Comparison of ENCODE assay signal across 11 mouse cellular contexts in the genomic region with DNA sequence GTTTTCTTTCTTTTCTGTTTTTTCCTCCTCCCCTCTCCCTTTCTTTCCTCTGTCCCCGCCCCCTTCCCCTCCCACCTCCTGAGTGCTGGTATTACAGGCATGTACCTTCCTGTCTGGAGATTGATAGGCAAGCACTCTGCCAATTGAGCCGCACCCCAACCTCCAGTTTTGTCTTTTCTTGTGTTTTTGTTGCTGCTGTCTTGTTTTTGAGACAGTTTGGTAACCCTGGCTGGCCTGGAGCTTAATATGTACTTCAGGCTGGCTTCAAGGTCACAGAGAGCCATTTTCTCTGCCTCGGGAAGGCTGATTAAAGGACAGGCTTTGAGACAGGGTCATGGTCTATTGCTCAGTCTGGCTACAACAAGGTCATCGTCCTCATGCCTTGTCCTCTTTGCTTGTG. TPM values are rescaled to one million over a fixed set of nuclear protein-coding genes. Genes with fewer than 3 reads are reported as not detected.
A peak's percentile ranks its signal among the peaks of the same experiment; 100 is the strongest.
DNase-seq lines count a peak whose midpoint lies in the region; ATAC-seq and TF ChIP-seq lines count a peak whose summit lies in the region.
"Had no signal": no experiment of that assay in that cellular context is flagged by ENCODE, and none has a peak within 500 bp of the region (broad histone marks: within the 10 kb centered on the region; RNA-seq: fewer than 3 reads in every experiment).

No protein-coding gene starts in this region.

- H3K36me3 ChIP-seq in megakaryocyte, embryonic 14.5 days (replicated peaks; ENCODE audit: low read length), result peaks cover 39% of the 10 kb centered on the region
- H3K36me3 ChIP-seq in liver, adult 2 months (ENCODE audit: control insufficient read depth, insufficient read depth, low read length), result peaks cover 4% of the 10 kb centered on the region

- H3K4me1 ChIP-seq in megakaryocyte, embryonic 14.5 days, result peaks cover 53% of the 10 kb centered on the region
- peaks cover 23% of the 10 kb centered on the region for H3K4me1 ChIP-seq in liver, adult 2 months (ENCODE audit: control insufficient read depth, insufficient read depth, low read length)

- DNase-seq in adrenal gland, adult (ENCODE audit: inconsistent age in 2 of 2, low spot score in 1 of 2), result peak; percentile 74 to 92
- no peak for DNase-seq in adrenal gland, postnatal 4 days (ENCODE audit: low spot score in 2 of 2)
- DNase-seq in adrenal gland, postnatal 36 days, result peak; percentile 57 to 60
- peak; percentile 91 for DNase-seq in liver, adult 2 months (ENCODE audit: extremely low read depth, low read depth, low spot score)
- DNase-seq in left cerebral cortex, adult 2 months (ENCODE audit: extremely low spot score in 1 of 2, low spot score in 2 of 2), result no peak
- DNase-seq in layer of hippocampus, postnatal 14 days (ENCODE audit: low spot score in 2 of 2), result no peak
- DNase-seq: cerebellum, adult 11-12 months; liver, embryonic 13.5 days had no signal

- WGBS in liver, adult 2 months, result 46% methylated on average over 4 of the region's 4 CpGs

- no peaks in the 10 kb centered on the region for H3K9me3 ChIP-seq in megakaryocyte, embryonic 14.5 days
- H3K9me3 ChIP-seq: liver, embryonic 13.5 days had no signal

- H3K79me2 ChIP-seq in liver, adult 2 months (ENCODE audit: control insufficient read depth, insufficient read depth, low read length), result peaks cover 41% of the 10 kb centered on the region

- intact Hi-C loops in left cerebral cortex, adult 2 months (cut with DNase I), result no loop called here

- H3K9ac ChIP-seq in liver, adult 2 months (ENCODE audit: low read depth, low read length), result no peak overlapping the region
- H3K9ac ChIP-seq: liver, embryonic 13.5 days had no signal

- peak overlapping the region; percentile 67 for H3K4me3 ChIP-seq in megakaryocyte, embryonic 14.5 days (replicated peaks)
- H3K4me3 ChIP-seq in liver, adult 2 months (ENCODE audit: insufficient read depth, low read depth, low read length), result no peak overlapping the region
- no peak overlapping the region for H3K4me3 ChIP-seq in left cerebral cortex, adult 2 months
- H3K4me3 ChIP-seq: liver, embryonic 13.5 days; midbrain, embryonic 10.5 days had no signal

- no peak for TF ChIP-seq CTCF in liver, adult 2 months (IDR thresholded peaks at IDR 0.05; ENCODE audit: low read depth, low read length)
- no peak for TF ChIP-seq CTCF in left cerebral cortex, adult 2 months (IDR thresholded peaks at IDR 0.05)

- no peak for ATAC-seq in megakaryocyte, adult 5-6 weeks (ENCODE audit: poor library complexity, severe bottlenecking)

- no peak for TF ChIP-seq POLR2A in liver, adult 2 months (IDR thresholded peaks at IDR 0.05; ENCODE audit: extremely low read depth, insufficient read depth, low read length)

- H3K27ac ChIP-seq in liver, adult 2 months (replicated peaks; ENCODE audit: insufficient read depth, low read depth, low read length), result peak overlapping the region; percentile 89
- H3K27ac ChIP-seq in left cerebral cortex, adult 2 months, result no peak overlapping the region
- H3K27ac ChIP-seq: liver, embryonic 13.5 days; midbrain, embryonic 10.5 days had no signal

- no peaks in the 10 kb centered on the region for H3K27me3 ChIP-seq in megakaryocyte, embryonic 14.5 days (replicated peaks)
- H3K27me3 ChIP-seq in liver, adult 2 months (ENCODE audit: control insufficient read depth, insufficient read depth, low read length), result no peaks in the 10 kb centered on the region
- H3K27me3 ChIP-seq: liver, embryonic 13.5 days had no signal

RNA-seq across cellular contexts. Expression of gene Atf7ip, which starts 18.8 kb away (rescaled TPM):
- total RNA-seq in adrenal gland, postnatal 4 days (2021), result 100 to 1,000 TPM; 119 to 123 TPM
- polyA plus RNA-seq in megakaryocyte, embryonic 14.5 days (2012; ENCODE audit: insufficient read depth, low replicate concordance), result 4.6 and 12.1 TPM in 2 replicates
- total RNA-seq in megakaryocyte, adult 5-6 weeks (2015), result 101 and 129 TPM in 2 replicates
- total RNA-seq in megakaryocyte, adult 5-6 weeks (2017), result 80.1 and 84.8 TPM in 2 replicates
- total RNA-seq in adrenal gland, postnatal 36 days (2021), result 10 to 100 TPM; 54.0 to 74.3 TPM
- 14.8 and 14.9 TPM in 2 replicates for total RNA-seq in liver, adult 2 months (2014; rRNA removed)
- 5.1 and 5.2 TPM in 2 replicates for polyA plus RNA-seq in liver, adult 2 months (2012; rRNA removed)
- total RNA-seq in left cerebral cortex, adult 2 months (2021), result 100 to 1,000 TPM; 119 to 122 TPM
- total RNA-seq in layer of hippocampus, postnatal 14 days (2021), result 100 to 1,000 TPM; 108 to 121 TPM

Comparison
In these comparisons a context has a peak if more than half of its experiments do, and no peak if none do; other contexts are left out.
1. DNase-seq: peak in adrenal gland, adult (2 of 2), adrenal gland, postnatal 36 days (2 of 2) and liver, adult 2 months (single experiment); none in adrenal gland, postnatal 4 days (0 of 2), left cerebral cortex, adult 2 months (0 of 2) and layer of hippocampus, postnatal 14 days (0 of 2).